Mouse (Mus musculus): ENCODE data around the gene Morf4l2. TPM values are rescaled to one million over a fixed set of nuclear protein-coding genes. Genes with fewer than 3 reads are reported as not detected.
"Not testable (repeated sequence)": the region's sequence is repeated elsewhere in the genome, so short reads cannot be mapped to it uniquely, and the experiment has no call there.

Morf4l2 gene
- polyA plus RNA-seq, 1 experiment from 2014 or later, result 523 TPM

- H3K4me2 ChIP-seq (replicated peaks; ENCODE audit: low read depth, low read length); H3K9me3 ChIP-seq (ENCODE audit: control insufficient read depth, low read depth, low read length); H3K36me3 ChIP-seq (ENCODE audit: control insufficient read depth, insufficient read depth, low read length); H3K27ac ChIP-seq (ENCODE audit: low read length); H3K4me1 ChIP-seq (ENCODE audit: control insufficient read depth, insufficient read depth, low read length); ATAC-seq (ENCODE audit: insufficient number of reproducible peaks, insufficient read depth, low FRiP score, low read depth); H3K4me3 ChIP-seq (ENCODE audit: low read depth, low read length); H3K27me3 ChIP-seq (ENCODE audit: control insufficient read depth, insufficient read depth, low read length); H3K9ac ChIP-seq (replicated peaks; ENCODE audit: low read depth, low read length): not testable (repeated sequence)
- 66% methylated on average over 3 of the region's 3 CpGs for WGBS
Measured at GRCm38 (mm10) chrX:136714742-136715474, 28.6 kb downstream of the Morf4l2 start.

DNA sequence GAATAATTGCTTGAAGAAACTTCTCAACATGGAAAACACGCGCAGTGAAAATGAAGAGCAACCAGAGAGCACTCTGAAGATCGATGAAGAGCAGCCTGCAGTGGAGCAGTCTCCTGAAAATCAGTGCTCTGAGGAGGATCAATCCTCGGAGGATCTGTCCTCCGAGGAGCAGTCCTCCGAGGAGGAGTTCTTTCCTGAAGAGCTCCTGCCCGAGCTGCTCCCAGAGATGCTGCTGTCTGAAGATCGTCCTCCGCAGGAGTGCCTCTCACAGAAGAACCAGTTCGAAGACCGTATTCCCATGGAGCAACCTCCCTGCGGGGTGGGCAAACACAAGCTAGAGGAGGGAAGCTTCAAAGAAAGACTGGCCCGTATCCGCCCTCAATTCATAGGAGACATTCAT is 34.7 kb downstream of the Morf4l2 start:
- H3K9me3 ChIP-seq (ENCODE audit: control insufficient read depth, low read depth, low read length), result no peaks in the 10 kb centered on the region
- peak overlapping the region; percentile 81; the same call in 1 of the 2 replicates for H3K27ac ChIP-seq (ENCODE audit: low read length)
- no peaks in the 10 kb centered on the region for H3K4me1 ChIP-seq (ENCODE audit: control insufficient read depth, insufficient read depth, low read length)
- H3K4me3 ChIP-seq (ENCODE audit: low read depth, low read length), result peak overlapping the region; percentile 43
- WGBS, result 26% methylated on average over 14 of the region's 14 CpGs
- H3K36me3 ChIP-seq (ENCODE audit: control insufficient read depth, insufficient read depth, low read length), result no peaks in the 10 kb centered on the region
- peak overlapping the region; percentile 47 for H3K4me2 ChIP-seq (replicated peaks; ENCODE audit: low read depth, low read length)
- H3K9ac ChIP-seq (replicated peaks; ENCODE audit: low read depth, low read length), result 0 out of 2 replicates have a peak overlapping the region, but pooled peaks have one; percentile 48
- ATAC-seq (ENCODE audit: insufficient number of reproducible peaks, insufficient read depth, low FRiP score, low read depth), result no peak
- no peaks in the 10 kb centered on the region for H3K27me3 ChIP-seq (ENCODE audit: control insufficient read depth, insufficient read depth, low read length)

- peak overlapping the region; percentile 47 for H3K4me2 ChIP-seq (replicated peaks; ENCODE audit: low read depth, low read length)
- H3K27me3 ChIP-seq (ENCODE audit: control insufficient read depth, insufficient read depth, low read length), result no peaks in the 10 kb centered on the region
- peak overlapping the region; percentile 43 for H3K4me3 ChIP-seq (ENCODE audit: low read depth, low read length)
- H3K27ac ChIP-seq (ENCODE audit: low read length), result peak overlapping the region; percentile 81
- H3K9ac ChIP-seq (replicated peaks; ENCODE audit: low read depth, low read length), result peak overlapping the region; percentile 48; the same call in 1 of the 2 replicates
- peak; percentile 90; the same call in 1 of the 2 replicates for ATAC-seq (ENCODE audit: insufficient number of reproducible peaks, insufficient read depth, low FRiP score, low read depth)
- H3K36me3 ChIP-seq (ENCODE audit: control insufficient read depth, insufficient read depth, low read length), result no peaks in the 10 kb centered on the region
- no peaks in the 10 kb centered on the region for H3K9me3 ChIP-seq (ENCODE audit: control insufficient read depth, low read depth, low read length)
- H3K4me1 ChIP-seq (ENCODE audit: control insufficient read depth, insufficient read depth, low read length), result no peaks in the 10 kb centered on the region
- WGBS, result 22% methylated on average over 18 of the region's 18 CpGs
Measured at GRCm38 (mm10) chrX:136708168-136708681, 35.3 kb downstream of the Morf4l2 start.

DNA sequence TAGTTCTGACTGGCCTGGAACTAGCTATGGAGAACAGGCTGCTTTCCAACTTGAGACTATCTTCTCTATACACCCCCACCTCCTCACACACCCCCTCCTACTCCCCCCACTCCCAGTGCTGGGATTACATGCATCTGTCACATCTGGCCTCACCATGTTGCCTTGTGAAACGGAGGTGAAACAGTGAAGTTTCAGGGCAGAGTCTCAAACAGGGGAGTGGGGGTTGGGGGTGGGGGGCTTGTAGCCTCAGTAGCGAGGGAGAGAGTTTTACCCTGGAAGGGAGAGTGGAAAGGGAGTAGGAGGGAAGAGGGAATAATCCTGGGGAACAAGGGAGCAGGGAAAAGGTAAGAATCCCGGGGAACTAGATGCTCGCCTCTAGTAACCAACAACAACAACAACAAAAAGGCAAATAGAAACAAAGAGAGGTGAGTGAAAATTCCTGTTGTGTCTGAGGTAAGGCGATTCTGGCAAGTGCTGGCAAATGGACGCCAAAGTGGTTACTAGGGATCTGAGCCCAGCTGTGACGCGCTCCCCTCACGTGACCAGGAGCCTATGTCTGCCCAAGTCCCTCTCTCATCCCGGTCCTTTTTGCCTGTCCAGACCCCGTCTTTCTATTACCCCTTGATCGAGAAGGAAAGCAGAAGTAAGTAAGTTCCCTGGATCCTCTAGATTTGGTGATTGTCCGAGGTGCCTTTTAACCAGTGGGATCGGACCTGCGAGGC is 35.9 kb downstream of the Morf4l2 start, which contains the start of gene Tceal1:
TSS of gene Tceal1 (plus strand) at position 537 of the 722 bp plus-strand sequence.
- 33% methylated on average over 15 of the region's 15 CpGs for WGBS
- ATAC-seq (ENCODE audit: insufficient number of reproducible peaks, insufficient read depth, low FRiP score, low read depth), result peak; percentile 89; the same call in 1 of the 2 replicates
- no peaks in the 10 kb centered on the region for H3K36me3 ChIP-seq (ENCODE audit: control insufficient read depth, insufficient read depth, low read length)

GRCm38 (mm10) chrX:136693196-136693595 is 50.3 kb downstream of the Morf4l2 start:
- H3K36me3 ChIP-seq (ENCODE audit: control insufficient read depth, insufficient read depth, low read length), result no peaks in the 10 kb centered on the region
- no peak overlapping the region for H3K4me2 ChIP-seq (replicated peaks; ENCODE audit: low read depth, low read length)
- ATAC-seq (ENCODE audit: insufficient number of reproducible peaks, insufficient read depth, low FRiP score, low read depth), result no peak
- no peaks in the 10 kb centered on the region for H3K4me1 ChIP-seq (ENCODE audit: control insufficient read depth, insufficient read depth, low read length)
- no peak overlapping the region for H3K27ac ChIP-seq (ENCODE audit: low read length)
- no peaks in the 10 kb centered on the region for H3K27me3 ChIP-seq (ENCODE audit: control insufficient read depth, insufficient read depth, low read length)
- no peak overlapping the region for H3K4me3 ChIP-seq (ENCODE audit: low read depth, low read length)
- no peaks in the 10 kb centered on the region for H3K9me3 ChIP-seq (ENCODE audit: control insufficient read depth, low read depth, low read length)
- H3K9ac ChIP-seq (replicated peaks; ENCODE audit: low read depth, low read length), result no peak overlapping the region
- 86% methylated on average over 5 of the region's 5 CpGs for WGBS

More for the DNA sequence above, 35.9 kb downstream of the Morf4l2 start, which contains the start of gene Tceal1:
- Histone ChIP-seq H3K4me2 (replicated peaks; ENCODE audit: low read depth, low read length) (peak within 1 kb of the TSS; percentile 47), H3K4me1 (ENCODE audit: control insufficient read depth, insufficient read depth, low read length) (no peaks in the 10 kb centered on the region), H3K27ac (ENCODE audit: low read length) (peak within 1 kb of the TSS; percentile 81), H3K27me3 (ENCODE audit: control insufficient read depth, insufficient read depth, low read length) (no peaks in the 10 kb centered on the region), H3K9me3 (ENCODE audit: control insufficient read depth, low read depth, low read length) (no peaks in the 10 kb centered on the region), H3K4me3 (ENCODE audit: low read depth, low read length) (peak within 1 kb of the TSS; percentile 43), H3K9ac (replicated peaks; ENCODE audit: low read depth, low read length) (peak within 1 kb of the TSS; percentile 48; the same call in 1 of the 2 replicates)

GRCm38 (mm10) chrX:136692294-136692675 is 51.2 kb downstream of the Morf4l2 start:
- ATAC-seq (ENCODE audit: insufficient number of reproducible peaks, insufficient read depth, low FRiP score, low read depth), result no peak
- no peak overlapping the region for H3K4me2 ChIP-seq (replicated peaks; ENCODE audit: low read depth, low read length)
- no peaks in the 10 kb centered on the region for H3K9me3 ChIP-seq (ENCODE audit: control insufficient read depth, low read depth, low read length)
- no peak overlapping the region for H3K4me3 ChIP-seq (ENCODE audit: low read depth, low read length)
- H3K4me1 ChIP-seq (ENCODE audit: control insufficient read depth, insufficient read depth, low read length), result no peaks in the 10 kb centered on the region
- H3K27ac ChIP-seq (ENCODE audit: low read length), result no peak overlapping the region
- H3K36me3 ChIP-seq (ENCODE audit: control insufficient read depth, insufficient read depth, low read length), result no peaks in the 10 kb centered on the region
- H3K9ac ChIP-seq (replicated peaks; ENCODE audit: low read depth, low read length), result no peak overlapping the region
- WGBS, result 83% methylated on average over 4 of the region's 4 CpGs
- H3K27me3 ChIP-seq (ENCODE audit: control insufficient read depth, insufficient read depth, low read length), result no peaks in the 10 kb centered on the region

GRCm38 (mm10) chrX:136691606-136692293 is 51.7 kb downstream of the Morf4l2 start:
- not testable (repeated sequence) for H3K9ac ChIP-seq (replicated peaks; ENCODE audit: low read depth, low read length); H3K36me3 ChIP-seq (ENCODE audit: control insufficient read depth, insufficient read depth, low read length); H3K4me2 ChIP-seq (replicated peaks; ENCODE audit: low read depth, low read length); H3K27ac ChIP-seq (ENCODE audit: low read length); H3K27me3 ChIP-seq (ENCODE audit: control insufficient read depth, insufficient read depth, low read length); ATAC-seq (ENCODE audit: insufficient number of reproducible peaks, insufficient read depth, low FRiP score, low read depth); H3K9me3 ChIP-seq (ENCODE audit: control insufficient read depth, low read depth, low read length); H3K4me3 ChIP-seq (ENCODE audit: low read depth, low read length); H3K4me1 ChIP-seq (ENCODE audit: control insufficient read depth, insufficient read depth, low read length)
- WGBS, result 56% methylated on average over 3 of the region's 3 CpGs
